Mouse (Mus musculus): ENCODE data around the gene E430018J23Rik. TPM values are rescaled to one million over a fixed set of nuclear protein-coding genes. Genes with fewer than 3 reads are reported as not detected.
A peak's percentile ranks its signal among the peaks of the same experiment; 100 is the strongest.
"Not testable (repeated sequence)": the region's sequence is repeated elsewhere in the genome, so short reads cannot be mapped to it uniquely, and the experiment has no call there.

Gene E430018J23Rik
- total and polyA plus RNA-seq, 3 experiments: 2.2 to 7.3 (median 7.2) TPM

GRCm38 (mm10) chr7:127345092-127345491 lies 48.3 kb downstream of the E430018J23Rik start:
- H3K27me3 ChIP-seq (ENCODE audit: insufficient read depth, low read length): peaks cover 8% of the 10 kb centered on the region; the same call in 1 of the 2 replicates
- no peak for DNase-seq (ENCODE audit: low spot score)
- H3K4me3 ChIP-seq (ENCODE audit: low read depth, low read length): peak overlapping the region; percentile 95
- no peak for ATAC-seq (ENCODE audit: extremely low read depth, insufficient number of reproducible peaks, low FRiP score, poor library complexity, severe bottlenecking)
- peaks cover 27% of the 10 kb centered on the region for H3K36me3 ChIP-seq (replicated peaks)
- no peak for TF ChIP-seq TAL1 (conservative IDR thresholded peaks at IDR 0.05; ENCODE audit: low read depth, low read length)
- no peak for TF ChIP-seq CTCF (IDR thresholded peaks at IDR 0.05; ENCODE audit: low read depth, low read length)
- TF ChIP-seq POLR2AphosphoS5 (IDR thresholded peaks at IDR 0.05; ENCODE audit: insufficient replicate concordance, low read depth, low read length): no peak
- no peak for TF ChIP-seq GATA1 (IDR thresholded peaks at IDR 0.05; ENCODE audit: borderline replicate concordance, low read length)
- TF ChIP-seq GATA2 (IDR thresholded peaks at IDR 0.05; ENCODE audit: borderline replicate concordance, low read depth, low read length): no peak
- H3K4me1 ChIP-seq (ENCODE audit: insufficient read depth, low read depth, low read length): peaks cover 42% of the 10 kb centered on the region
- no peaks in the 10 kb centered on the region for H3K9me3 ChIP-seq (replicated peaks)

- no peaks in the 10 kb centered on the region for H3K9me3 ChIP-seq (replicated peaks)
- H3K4me3 ChIP-seq (ENCODE audit: low read depth, low read length): no peak overlapping the region; the same call in 1 of the 2 replicates
- DNase-seq (ENCODE audit: low spot score) (no peak), ATAC-seq (ENCODE audit: extremely low read depth, insufficient number of reproducible peaks, low FRiP score, poor library complexity, severe bottlenecking) (no peak)
- TF ChIP-seq TAL1 (conservative IDR thresholded peaks at IDR 0.05; ENCODE audit: low read depth, low read length) (no peak), CTCF (IDR thresholded peaks at IDR 0.05; ENCODE audit: low read depth, low read length) (no peak), GATA1 (IDR thresholded peaks at IDR 0.05; ENCODE audit: borderline replicate concordance, low read length) (no peak), POLR2AphosphoS5 (IDR thresholded peaks at IDR 0.05; ENCODE audit: insufficient replicate concordance, low read depth, low read length) (no peak), GATA2 (IDR thresholded peaks at IDR 0.05; ENCODE audit: borderline replicate concordance, low read depth, low read length) (no peak)
- peaks cover 27% of the 10 kb centered on the region for H3K36me3 ChIP-seq (replicated peaks)
- H3K27me3 ChIP-seq (ENCODE audit: insufficient read depth, low read length): peaks cover 7% of the 10 kb centered on the region; the same call in 1 of the 2 replicates
- peaks cover 42% of the 10 kb centered on the region for H3K4me1 ChIP-seq (ENCODE audit: insufficient read depth, low read depth, low read length)
These were observed 49.1 kb downstream of the E430018J23Rik start for GRCm38 (mm10) chr7:127344371-127344770.

GRCm38 (mm10) chr7:127343351-127344019 lies 49.9 kb downstream of the E430018J23Rik start:
- TF ChIP-seq TAL1 (conservative IDR thresholded peaks at IDR 0.05; ENCODE audit: low read depth, low read length) (no peak), GATA2 (IDR thresholded peaks at IDR 0.05; ENCODE audit: borderline replicate concordance, low read depth, low read length) (no peak), CTCF (IDR thresholded peaks at IDR 0.05; ENCODE audit: low read depth, low read length) (no peak), POLR2AphosphoS5 (IDR thresholded peaks at IDR 0.05; ENCODE audit: insufficient replicate concordance, low read depth, low read length) (no peak), GATA1 (IDR thresholded peaks at IDR 0.05; ENCODE audit: borderline replicate concordance, low read length) (no peak)
- Histone ChIP-seq H3K27me3 (ENCODE audit: insufficient read depth, low read length) (0 out of 2 replicates have a peak, but pooled peaks cover 3% of the 10 kb centered on the region), H3K36me3 (replicated peaks) (peaks cover 27% of the 10 kb centered on the region), H3K4me1 (ENCODE audit: insufficient read depth, low read depth, low read length) (peaks cover 42% of the 10 kb centered on the region), H3K4me3 (ENCODE audit: low read depth, low read length) (peak overlapping the region; percentile 13; the same call in 1 of the 2 replicates), H3K9me3 (replicated peaks) (no peaks in the 10 kb centered on the region)
- no peak for DNase-seq (ENCODE audit: low spot score)
- no peak for ATAC-seq (ENCODE audit: extremely low read depth, insufficient number of reproducible peaks, low FRiP score, poor library complexity, severe bottlenecking)

GRCm38 (mm10) chr7:127342888-127343287 lies 50.5 kb downstream of the E430018J23Rik start:
- peaks cover 27% of the 10 kb centered on the region for H3K36me3 ChIP-seq (replicated peaks)
- peaks cover 7% of the 10 kb centered on the region; the same call in 1 of the 2 replicates for H3K27me3 ChIP-seq (ENCODE audit: insufficient read depth, low read length)
- TF ChIP-seq CTCF (IDR thresholded peaks at IDR 0.05; ENCODE audit: low read depth, low read length) (no peak), POLR2AphosphoS5 (IDR thresholded peaks at IDR 0.05; ENCODE audit: insufficient replicate concordance, low read depth, low read length) (no peak), GATA2 (IDR thresholded peaks at IDR 0.05; ENCODE audit: borderline replicate concordance, low read depth, low read length) (no peak)
- DNase-seq (ENCODE audit: low spot score) (no peak), ATAC-seq (ENCODE audit: extremely low read depth, insufficient number of reproducible peaks, low FRiP score, poor library complexity, severe bottlenecking) (no peak)
- H3K4me3 ChIP-seq (ENCODE audit: low read depth, low read length): no peak overlapping the region
- peaks cover 42% of the 10 kb centered on the region for H3K4me1 ChIP-seq (ENCODE audit: insufficient read depth, low read depth, low read length)
- no peaks in the 10 kb centered on the region for H3K9me3 ChIP-seq (replicated peaks)

- no peak overlapping the region for H3K4me3 ChIP-seq (ENCODE audit: low read depth, low read length)
- ATAC-seq (ENCODE audit: extremely low read depth, insufficient number of reproducible peaks, low FRiP score, poor library complexity, severe bottlenecking) (no peak), DNase-seq (ENCODE audit: low spot score) (peak; percentile 41)
- no peak for TF ChIP-seq TAL1 (conservative IDR thresholded peaks at IDR 0.05; ENCODE audit: low read depth, low read length)
- peaks cover 27% of the 10 kb centered on the region for H3K36me3 ChIP-seq (replicated peaks)
- no peaks in the 10 kb centered on the region for H3K9me3 ChIP-seq (replicated peaks)
- H3K4me1 ChIP-seq (ENCODE audit: insufficient read depth, low read depth, low read length): peaks cover 38% of the 10 kb centered on the region
- peaks cover 4% of the 10 kb centered on the region; the same call in 1 of the 2 replicates for H3K27me3 ChIP-seq (ENCODE audit: insufficient read depth, low read length)
These were observed 51.1 kb downstream of the E430018J23Rik start for GRCm38 (mm10) chr7:127342332-127342731.

GRCm38 (mm10) chr7:127341861-127342260 lies 51.6 kb downstream of the E430018J23Rik start:
- H3K4me3 ChIP-seq (ENCODE audit: low read depth, low read length); ATAC-seq (ENCODE audit: extremely low read depth, insufficient number of reproducible peaks, low FRiP score, poor library complexity, severe bottlenecking): not testable (repeated sequence)
- peaks cover 27% of the 10 kb centered on the region for H3K36me3 ChIP-seq (replicated peaks)

GRCm38 (mm10) chr7:127341356-127341755 lies 52.1 kb downstream of the E430018J23Rik start:
- DNase-seq (ENCODE audit: low spot score) (no peak), ATAC-seq (ENCODE audit: extremely low read depth, insufficient number of reproducible peaks, low FRiP score, poor library complexity, severe bottlenecking) (no peak)
- Histone ChIP-seq H3K4me1 (ENCODE audit: insufficient read depth, low read depth, low read length) (peaks cover 29% of the 10 kb centered on the region), H3K36me3 (replicated peaks) (peaks cover 27% of the 10 kb centered on the region), H3K27me3 (ENCODE audit: insufficient read depth, low read length) (peaks cover 10% of the 10 kb centered on the region; the same call in 1 of the 2 replicates), H3K9me3 (replicated peaks) (no peaks in the 10 kb centered on the region), H3K4me3 (ENCODE audit: low read depth, low read length) (no peak overlapping the region)
- TF ChIP-seq GATA2 (IDR thresholded peaks at IDR 0.05; ENCODE audit: borderline replicate concordance, low read depth, low read length) (no peak), CTCF (IDR thresholded peaks at IDR 0.05; ENCODE audit: low read depth, low read length) (no peak), POLR2AphosphoS5 (IDR thresholded peaks at IDR 0.05; ENCODE audit: insufficient replicate concordance, low read depth, low read length) (no peak), TAL1 (conservative IDR thresholded peaks at IDR 0.05; ENCODE audit: low read depth, low read length) (no peak), GATA1 (IDR thresholded peaks at IDR 0.05; ENCODE audit: borderline replicate concordance, low read length) (no peak)

More at GRCm38 (mm10) chr7:127341861-127342260, 51.6 kb downstream of the E430018J23Rik start:
- peaks cover 34% of the 10 kb centered on the region for H3K4me1 ChIP-seq (ENCODE audit: insufficient read depth, low read depth, low read length)
- not testable (repeated sequence) for H3K27me3 ChIP-seq (ENCODE audit: insufficient read depth, low read length); H3K9me3 ChIP-seq (replicated peaks); DNase-seq (ENCODE audit: low spot score)

Data from G1E (cell line).